In genomic region chr13:12680283-12680953, GRCm38 (mm10) we compare ENCODE assay signal across 8 mouse cellular contexts.
DNase-seq lines count a peak whose midpoint lies in the region; ATAC-seq and TF ChIP-seq lines count a peak whose summit lies in the region.
"Not testable (repeated sequence)": the region's sequence is repeated elsewhere in the genome, so short reads cannot be mapped to it uniquely, and the experiment has no call there.

No protein-coding gene starts in this region.

- not testable (repeated sequence) for TF ChIP-seq POLR2A in spleen, adult 2 months (IDR thresholded peaks at IDR 0.05; ENCODE audit: low read depth, low read length)

- H3K27ac ChIP-seq in forebrain, embryonic 12.5 days; liver, embryonic 11.5 days (ENCODE audit: low read depth, low read length); midbrain, postnatal 0 days (ENCODE audit: low read depth, low read length); spleen, adult 2 months (ENCODE audit: insufficient read depth, low read length): not testable (repeated sequence)

- H3K4me3 ChIP-seq in E14TG2a.4 (replicated peaks; ENCODE audit: low read length), result peak overlapping the region; percentile 49; the same call in 1 of the 2 replicates
- not testable (repeated sequence) for H3K4me3 ChIP-seq in forebrain, embryonic 12.5 days (replicated peaks); liver, embryonic 11.5 days (ENCODE audit: low read depth, low read length); midbrain, postnatal 0 days (ENCODE audit: low read depth, low read length); spleen, adult 2 months (ENCODE audit: extremely low read depth, insufficient read depth, insufficient read length)

- 0 out of 2 replicates have a peak, but pooled peaks have one; percentile 4 for TF ChIP-seq CTCF in E14TG2a.4 (conservative IDR thresholded peaks at IDR 0.05; ENCODE audit: low read length)
- TF ChIP-seq CTCF in midbrain, postnatal 0 days (IDR thresholded peaks at IDR 0.05), result peak; percentile 67
- peak; percentile 26; the same call in 1 of the 2 replicates for TF ChIP-seq CTCF in spleen, adult 2 months (IDR thresholded peaks at IDR 0.05; ENCODE audit: extremely low read depth, insufficient read depth, insufficient read length, insufficient replicate concordance)

- peaks cover 13% of the 10 kb centered on the region for H3K4me1 ChIP-seq in E14TG2a.4 (replicated peaks; ENCODE audit: low read depth, low read length)
- H3K4me1 ChIP-seq in forebrain, embryonic 12.5 days; liver, embryonic 11.5 days (replicated peaks; ENCODE audit: control insufficient read depth, insufficient read depth, low read length); midbrain, postnatal 0 days (ENCODE audit: insufficient read depth, low read length); spleen, adult 2 months (ENCODE audit: control insufficient read depth, insufficient read depth, insufficient read length): not testable (repeated sequence)

- DNase-seq in c-Kit-positive CD71-positive TER-119-negative erythroid progenitor cells, embryonic 14.5 days (ENCODE audit: low read depth), result peak; percentile 6
- DNase-seq in heart, postnatal 14 days, result peak; percentile 44 to 68
- peak; percentile 67 to 72 for DNase-seq in kidney, postnatal 36 days
- not testable (repeated sequence) for DNase-seq in liver, embryonic 11.5 days (ENCODE audit: low spot score)
- peak; percentile 52 for DNase-seq in midbrain, postnatal 0 days (ENCODE audit: low spot score)
- DNase-seq in spleen, adult 2 months (ENCODE audit: low read depth in 1 of 2, low spot score in 2 of 2), result peak; percentile 15 to 46

- intact Hi-C loops in heart, postnatal 14 days (cut with DNase I), result loop anchor here (2.0 kb wide), 1 partner anchor 206 kb away; no protein-coding TSS in a partner anchor

- not testable (repeated sequence) for H3K27me3 ChIP-seq in E14TG2a.4 (ENCODE audit: insufficient read depth, low read length); forebrain, embryonic 12.5 days; liver, embryonic 11.5 days (replicated peaks; ENCODE audit: control insufficient read depth, insufficient read depth, low read length); midbrain, postnatal 0 days (ENCODE audit: insufficient read depth, low read length); spleen, adult 2 months (ENCODE audit: control insufficient read depth, insufficient read depth, low read length)

- H3K4me2 ChIP-seq in forebrain, embryonic 12.5 days, result peak overlapping the region; percentile 26
- peak overlapping the region; percentile 37 for H3K4me2 ChIP-seq in liver, embryonic 11.5 days
- 0 out of 2 replicates have a peak overlapping the region, but pooled peaks have one; percentile 18 for H3K4me2 ChIP-seq in midbrain, postnatal 0 days (ENCODE audit: low read depth, low read length, poor library complexity, severe bottlenecking)

- WGBS in forebrain, embryonic 12.5 days, result 12% methylated on average over 19 of the region's 19 CpGs
- 13% methylated on average over 19 of the region's 19 CpGs for WGBS in liver, embryonic 11.5 days
- 16% methylated on average over 18 of the region's 19 CpGs for WGBS in midbrain, postnatal 0 days
- 27% methylated on average over 19 of the region's 19 CpGs for WGBS in spleen, adult 2 months

- H3K9me3 ChIP-seq in E14TG2a.4 (ENCODE audit: low read length), result peaks cover 15% of the 10 kb centered on the region
- not testable (repeated sequence) for H3K9me3 ChIP-seq in forebrain, embryonic 12.5 days; liver, embryonic 11.5 days (ENCODE audit: control insufficient read depth, low read length); midbrain, postnatal 0 days (ENCODE audit: low read length)

- not testable (repeated sequence) for H3K36me3 ChIP-seq in E14TG2a.4 (ENCODE audit: insufficient read depth, low read length); forebrain, embryonic 12.5 days (replicated peaks); liver, embryonic 11.5 days (ENCODE audit: control insufficient read depth, insufficient read depth, low read length); midbrain, postnatal 0 days (ENCODE audit: insufficient read depth, low read length); spleen, adult 2 months (ENCODE audit: control insufficient read depth, insufficient read depth, low read length)

- ATAC-seq in forebrain, embryonic 12.5 days (ENCODE audit: low FRiP score), result peak; percentile 64; the same call in 1 of the 2 replicates
- peak; percentile 69 for ATAC-seq in liver, embryonic 11.5 days (replicated peaks; ENCODE audit: low FRiP score)
- ATAC-seq in midbrain, postnatal 0 days (ENCODE audit: low FRiP score), result peak; percentile 76

- H3K9ac ChIP-seq in forebrain, embryonic 12.5 days; liver, embryonic 11.5 days (ENCODE audit: low read depth, low read length); midbrain, postnatal 0 days (replicated peaks; ENCODE audit: low read length, poor library complexity, severe bottlenecking): not testable (repeated sequence)

Comparison
In these comparisons a context has a peak if more than half of its experiments do, and no peak if none do; other contexts are left out.
1. CTCF ChIP-seq: peak in every context shown above with its lines; median percentile 67 in midbrain, postnatal 0 days; 26 in spleen, adult 2 months; 4 in E14TG2a.4.